Mouse (Mus musculus) myocyte (in vitro differentiated cells): Measurements from ENCODE around the gene Adamts4.

Experiments
- POLR2A ChIP-seq: IDR thresholded peaks from one replicate; pipeline ENCODE4 v1.6.1; 2011; ENCODE audit warnings: low read depth, mild to moderate bottlenecking, control low read depth, moderate library complexity; ENCODE audit not compliant: insufficient read length
- SRF ChIP-seq: IDR thresholded peaks from one replicate; pipeline ENCODE4 v1.6.1; 2011; ENCODE audit warnings: low read depth; ENCODE audit not compliant: control insufficient read depth, insufficient read length
- TCF12 ChIP-seq: IDR thresholded peaks from one replicate; pipeline ENCODE4 v1.6.1; 2011; ENCODE audit warnings: mild to moderate bottlenecking, control low read depth; ENCODE audit not compliant: poor library complexity, insufficient read depth, severe bottlenecking
- USF1 ChIP-seq: IDR thresholded peaks from one replicate; pipeline ENCODE4 v1.6.1; 2011; ENCODE audit warnings: low read depth, mild to moderate bottlenecking, control low read depth, moderate library complexity

DNA sequence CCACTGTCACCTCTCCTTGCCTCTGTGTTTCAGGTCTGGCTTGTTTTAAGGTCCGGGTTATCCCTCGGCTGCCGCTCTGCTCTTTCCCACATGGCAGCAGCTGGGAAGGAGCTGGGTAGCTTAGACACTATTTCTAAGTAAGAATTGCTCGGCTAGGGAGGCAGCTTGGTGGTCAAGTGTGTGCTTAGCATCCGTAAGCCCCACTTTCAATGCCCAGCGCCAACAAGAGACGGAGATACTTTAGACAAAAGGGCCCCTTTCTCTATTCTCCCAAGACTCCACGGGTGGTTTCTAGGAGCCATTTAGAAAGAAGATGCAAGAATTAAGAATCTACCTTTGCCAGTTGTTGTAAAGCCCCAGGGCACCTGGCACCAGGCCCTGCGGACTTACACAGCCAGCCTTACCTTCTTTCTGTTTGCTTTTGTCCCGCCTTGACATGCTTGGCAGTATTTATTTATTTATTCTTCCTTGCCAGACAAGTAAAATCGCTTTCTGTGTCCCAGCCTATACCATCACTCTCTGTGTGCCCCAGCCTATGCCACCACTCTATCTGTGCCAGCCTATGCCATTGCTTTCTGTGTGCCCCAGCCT is 25.0 kb downstream of the Adamts4 start:
- TF ChIP-seq SRF (no peak), USF1 (no peak), POLR2A (no peak), TCF12 (no peak)
